Mouse (Mus musculus) embryonic facial prominence, embryonic 15.5 days (tissue): ENCODE data around the gene Perp. TPM values are rescaled to one million over a fixed set of nuclear protein-coding genes. Genes with fewer than 3 reads are reported as not detected.
A peak's percentile ranks its signal among the peaks of the same experiment; 100 is the strongest.

Experiments used
- ATAC-seq: fragments of 200-750 bp; cut with Nextera tagmentation; 2 replicates; pipeline ENCODE4 v1.8.0; 2017; ENCODE audit warnings: low read depth, moderate TSS enrichment; ENCODE audit not compliant: insufficient number of reproducible peaks, low FRiP score, low TSS enrichment
- H3K27ac ChIP-seq: fragments of 300-500 bp; sonication (generic); replicated peaks from 2 replicates; pipeline ENCODE4 v1.5.1; 2015; ENCODE audit warnings: mild to moderate bottlenecking, inconsistent platforms
- H3K27me3 ChIP-seq: fragments of 300-500 bp; sonication (generic); 2 replicates; pipeline ENCODE4 v1.6.1; 2015; ENCODE audit warnings: inconsistent platforms
- H3K36me3 ChIP-seq: fragments of 300-500 bp; sonication (generic); 2 replicates; pipeline ENCODE4 v1.6.1; 2015; ENCODE audit warnings: mild to moderate bottlenecking, inconsistent platforms
- H3K4me1 ChIP-seq: fragments of 300-500 bp; sonication (generic); 2 replicates; pipeline ENCODE4 v1.6.1; 2015; ENCODE audit warnings: inconsistent platforms
- H3K4me2 ChIP-seq: fragments of 300-500 bp; sonication (generic); replicated peaks from 2 replicates; pipeline ENCODE4 v1.6.1; 2015; ENCODE audit warnings: mild to moderate bottlenecking, inconsistent platforms
- H3K4me3 ChIP-seq: fragments of 300-500 bp; sonication (generic); replicated peaks from 2 replicates; pipeline ENCODE4 v1.5.1; 2015; ENCODE audit warnings: mild to moderate bottlenecking, inconsistent platforms
- H3K9ac ChIP-seq: fragments of 300-500 bp; sonication (generic); 2 replicates; pipeline ENCODE4 v1.6.1; 2015; ENCODE audit warnings: inconsistent platforms
- H3K9me3 ChIP-seq: fragments of 300-500 bp; sonication (generic); replicated peaks from 2 replicates; pipeline ENCODE4 v1.6.1; 2016; ENCODE audit warnings: inconsistent platforms
- WGBS: fragments of 180-500 bp; shearing (Covaris S2); methylation state at CpG from one replicate; pipeline ENCODE4 v1.1.7; 2015; 5-methylcytosine and 5-hydroxymethylcytosine counted together
- polyA plus RNA-seq: library from polyadenylated mRNA; unstranded; fragments of >200 nt; fragmentation: Nextera tagmentation; extraction: Ambion mirVana; gene quantifications from 2 replicates; pipeline ENCODE4 v1.2.1, GENCODE M21; 2015

Perp gene
- 556 and 591 TPM in 2 replicates for polyA plus RNA-seq

DNA sequence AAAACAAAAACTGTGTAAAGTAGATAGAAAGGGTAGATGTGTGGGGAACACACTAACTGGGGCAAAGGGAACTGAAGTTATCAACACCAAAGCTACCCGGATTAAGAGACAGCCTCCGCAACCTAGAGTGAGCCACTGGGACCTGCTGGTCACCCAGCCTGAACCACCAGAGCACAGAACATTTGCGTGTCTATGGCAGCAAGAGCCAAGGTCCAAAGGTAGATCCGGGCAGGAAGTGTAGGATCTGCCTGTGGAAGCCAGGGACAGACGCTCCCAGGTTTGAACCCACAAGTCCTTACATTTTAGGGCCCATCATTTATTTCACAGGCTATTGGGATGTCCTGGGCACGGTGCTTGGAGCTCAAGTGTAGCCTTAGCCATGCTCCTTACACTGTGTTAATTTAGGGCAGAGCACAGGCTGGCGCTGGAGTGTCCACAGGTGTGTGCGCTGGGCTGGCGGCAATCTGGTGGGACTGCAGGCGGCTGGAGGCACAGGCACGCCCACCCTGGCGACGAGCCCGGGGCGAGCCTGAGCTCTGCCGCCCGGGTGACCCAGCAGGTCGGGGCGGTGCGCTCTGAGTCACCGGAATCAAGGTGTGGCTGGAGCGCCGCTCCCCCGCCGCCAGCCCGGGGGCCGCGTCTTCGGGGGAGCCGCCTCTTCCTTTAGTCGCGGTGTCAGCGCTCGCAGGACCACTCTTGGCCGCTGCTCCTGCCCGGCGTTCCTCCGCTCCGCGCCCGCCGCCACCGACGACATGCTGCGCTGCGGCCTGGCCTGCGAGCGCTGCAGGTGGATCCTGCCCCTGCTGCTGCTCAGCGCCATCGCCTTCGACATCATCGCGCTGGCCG lies at the start of gene Perp:
Gene Perp, plus strand, starts transcription at position 580 of the 846 bp plus-strand sequence.
- Histone ChIP-seq H3K9ac (peak within 1 kb of the TSS; percentile 44), H3K9me3 (no peaks in the 10 kb centered on the region), H3K4me1 (peaks cover 9% of the 10 kb centered on the region), H3K4me3 (peak within 1 kb of the TSS; percentile 55), H3K4me2 (peak within 1 kb of the TSS; percentile 88), H3K36me3 (no peaks in the 10 kb centered on the region), H3K27ac (peak within 1 kb of the TSS; percentile 83), H3K27me3 (peaks cover 32% of the 10 kb centered on the region)
- peak; percentile 85 for ATAC-seq
- 2% methylated on average over 54 of the region's 54 CpGs for WGBS

DNA sequence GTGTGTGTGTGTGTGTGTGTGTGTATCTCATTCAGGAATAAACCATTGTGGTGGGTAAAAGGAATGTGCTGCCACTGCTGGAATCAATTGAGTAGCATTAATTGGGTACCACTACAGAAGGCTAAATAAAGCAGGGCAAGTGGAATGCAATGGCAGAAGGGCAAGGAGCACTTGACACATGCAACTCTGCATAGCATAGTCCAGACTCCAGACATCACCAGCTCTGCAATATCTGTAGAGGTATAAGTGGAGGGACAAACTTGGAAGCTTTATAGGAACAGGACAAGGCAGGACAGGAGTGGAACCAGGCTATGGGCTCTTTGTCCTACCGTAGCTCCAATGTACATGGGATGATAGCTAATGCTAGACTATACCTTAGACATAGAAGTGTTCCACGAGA lies 33.1 kb upstream of the Perp start:
- no peak overlapping the region for H3K4me2 ChIP-seq
- WGBS = 94% methylated on average over 2 of the region's 2 CpGs

DNA sequence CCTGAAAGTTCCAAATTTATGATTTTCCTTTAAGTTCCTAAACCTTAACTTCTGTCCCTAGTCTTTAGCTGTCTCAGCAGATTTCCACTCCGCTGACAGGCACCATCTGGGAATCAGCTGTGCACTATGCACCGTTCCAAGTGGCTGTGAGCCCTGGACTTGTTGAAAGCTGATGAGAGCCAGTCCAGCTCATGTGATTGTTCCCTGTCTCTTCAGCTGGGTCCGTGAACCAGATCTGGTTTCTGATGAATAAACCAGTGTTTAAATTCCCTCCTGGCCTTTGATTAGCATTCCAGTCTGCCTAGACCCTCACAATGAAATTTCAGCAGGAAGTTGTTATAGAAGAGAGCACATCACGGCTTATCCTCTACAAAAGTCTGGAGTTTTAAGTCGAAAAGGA lies 28.3 kb upstream of the Perp start:
- no peak overlapping the region; the same call in 1 of the 2 replicates for H3K27ac ChIP-seq
- 28% methylated on average over 5 of the region's 5 CpGs for WGBS
- ATAC-seq = peak; percentile 82; the same call in 1 of the 2 replicates
- no peaks in the 10 kb centered on the region for H3K9me3 ChIP-seq
- no peak overlapping the region for H3K9ac ChIP-seq
- peaks cover 17% of the 10 kb centered on the region for H3K4me1 ChIP-seq
- H3K4me2 ChIP-seq = no peak overlapping the region
- H3K27me3 ChIP-seq = no peaks in the 10 kb centered on the region
- no peak overlapping the region for H3K4me3 ChIP-seq
- H3K36me3 ChIP-seq = no peaks in the 10 kb centered on the region

More for the DNA sequence above, 33.1 kb upstream of the Perp start:
- Histone ChIP-seq H3K4me3 (no peak overlapping the region), H3K27ac (no peak overlapping the region), H3K27me3 (no peaks in the 10 kb centered on the region), H3K36me3 (no peaks in the 10 kb centered on the region), H3K9ac (no peak overlapping the region), H3K9me3 (no peaks in the 10 kb centered on the region), H3K4me1 (peaks cover 16% of the 10 kb centered on the region)
- ATAC-seq = no peak

DNA sequence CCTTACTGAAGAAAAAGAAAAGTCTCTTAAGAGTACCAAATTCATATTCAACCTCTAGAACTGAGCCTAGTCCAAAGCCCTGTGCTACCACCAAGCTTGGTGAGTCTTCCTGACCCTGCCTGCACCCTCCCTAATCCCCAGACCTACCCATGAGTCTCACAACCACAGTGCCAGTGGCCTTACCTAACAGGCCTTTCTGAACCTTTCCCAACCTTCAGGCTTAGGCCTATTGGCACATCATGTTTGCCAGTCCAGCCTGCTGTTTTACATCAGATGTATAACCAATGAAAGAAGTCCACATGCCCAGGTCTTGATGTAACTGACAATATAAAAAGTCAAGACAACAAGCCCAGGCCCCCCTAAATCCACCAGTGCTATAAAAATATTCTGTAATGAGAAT lies 19.7 kb upstream of the Perp start:
- Histone ChIP-seq H3K36me3 (no peaks in the 10 kb centered on the region), H3K4me2 (no peak overlapping the region), H3K9me3 (no peaks in the 10 kb centered on the region), H3K27ac (no peak overlapping the region), H3K27me3 (no peaks in the 10 kb centered on the region), H3K4me1 (no peaks in the 10 kb centered on the region), H3K9ac (no peak overlapping the region), H3K4me3 (no peak overlapping the region)
- no peak for ATAC-seq

DNA sequence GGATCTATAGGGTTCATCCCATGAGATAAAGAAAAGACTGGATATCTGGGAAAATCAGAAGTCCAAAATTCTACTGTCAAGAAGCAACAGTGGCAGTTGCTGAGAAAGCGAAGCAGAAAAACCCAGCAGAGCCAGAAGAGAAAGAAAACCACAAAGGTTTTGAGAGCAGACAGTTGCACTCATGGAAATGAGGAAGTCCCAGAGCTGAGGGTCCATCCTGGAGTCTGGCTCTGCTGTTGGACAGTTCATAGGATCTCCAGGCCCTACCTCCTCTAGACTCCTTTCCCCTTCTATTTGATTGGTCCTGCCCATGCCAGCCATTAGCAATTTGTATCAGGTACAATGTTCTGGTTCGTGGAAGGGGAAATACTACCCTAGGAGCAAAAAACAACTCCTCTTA lies 18.7 kb upstream of the Perp start:
- no peaks in the 10 kb centered on the region for H3K36me3 ChIP-seq
- 64% methylated on average over 2 of the region's 2 CpGs for WGBS
- no peak overlapping the region for H3K4me2 ChIP-seq
- no peaks in the 10 kb centered on the region for H3K4me1 ChIP-seq
- no peak overlapping the region for H3K4me3 ChIP-seq
- no peak overlapping the region for H3K27ac ChIP-seq
- no peak for ATAC-seq
- H3K27me3 ChIP-seq = no peaks in the 10 kb centered on the region
- no peak overlapping the region for H3K9ac ChIP-seq
- no peaks in the 10 kb centered on the region for H3K9me3 ChIP-seq

DNA sequence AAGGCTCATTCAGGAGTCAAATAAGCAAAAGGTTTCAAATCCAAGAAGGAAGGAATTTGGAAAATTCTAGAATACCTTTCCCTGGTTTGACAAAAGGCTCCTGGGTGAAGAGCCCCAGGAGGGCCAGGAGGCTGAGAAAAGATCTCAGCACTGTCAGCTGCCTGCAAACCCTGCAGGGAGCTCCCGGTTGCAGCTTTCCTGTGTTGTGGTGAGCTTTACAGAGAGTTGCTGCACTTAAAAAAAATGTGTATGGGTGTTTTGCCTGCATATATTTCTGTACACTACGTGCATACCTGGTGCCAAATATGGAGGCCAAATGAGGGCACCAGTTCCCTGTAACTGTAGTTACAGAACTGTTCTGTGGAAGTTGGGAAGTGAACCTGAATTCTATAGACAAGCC lies 16.9 kb upstream of the Perp start:
- no peak overlapping the region for H3K27ac ChIP-seq
- H3K36me3 ChIP-seq = no peaks in the 10 kb centered on the region
- H3K4me3 ChIP-seq = no peak overlapping the region
- no peak for ATAC-seq
- no peak overlapping the region for H3K4me2 ChIP-seq
- 39% methylated on average over 2 of the region's 2 CpGs for WGBS
- no peaks in the 10 kb centered on the region for H3K4me1 ChIP-seq
- no peak overlapping the region for H3K9ac ChIP-seq
- H3K9me3 ChIP-seq = no peaks in the 10 kb centered on the region
- no peaks in the 10 kb centered on the region for H3K27me3 ChIP-seq

DNA sequence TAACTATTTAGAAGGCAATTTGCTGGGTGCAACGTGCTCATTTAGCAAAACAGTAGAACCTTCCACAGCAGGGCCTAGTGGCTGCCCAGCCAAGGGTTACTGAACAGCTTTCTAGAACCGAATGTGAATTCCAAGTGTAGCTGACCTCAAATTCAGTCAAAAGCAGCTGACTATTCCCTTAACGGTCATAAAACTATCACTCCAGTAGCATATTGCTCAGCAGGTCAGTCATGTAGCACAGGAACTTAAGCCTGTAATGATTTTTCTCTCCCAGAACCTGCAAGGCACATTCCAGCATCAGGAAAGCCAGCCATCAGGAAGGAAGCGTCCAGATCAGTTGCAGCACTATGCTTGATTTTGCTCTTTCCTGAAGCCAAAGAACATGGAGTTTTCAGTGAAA lies 14.5 kb upstream of the Perp start:
- ATAC-seq = no peak
- Histone ChIP-seq H3K4me3 (no peak overlapping the region), H3K9me3 (no peaks in the 10 kb centered on the region), H3K9ac (no peak overlapping the region), H3K36me3 (no peaks in the 10 kb centered on the region), H3K4me2 (no peak overlapping the region), H3K27me3 (no peaks in the 10 kb centered on the region), H3K27ac (no peak overlapping the region), H3K4me1 (no peaks in the 10 kb centered on the region)
- 66% methylated on average over 4 of the region's 4 CpGs for WGBS

DNA sequence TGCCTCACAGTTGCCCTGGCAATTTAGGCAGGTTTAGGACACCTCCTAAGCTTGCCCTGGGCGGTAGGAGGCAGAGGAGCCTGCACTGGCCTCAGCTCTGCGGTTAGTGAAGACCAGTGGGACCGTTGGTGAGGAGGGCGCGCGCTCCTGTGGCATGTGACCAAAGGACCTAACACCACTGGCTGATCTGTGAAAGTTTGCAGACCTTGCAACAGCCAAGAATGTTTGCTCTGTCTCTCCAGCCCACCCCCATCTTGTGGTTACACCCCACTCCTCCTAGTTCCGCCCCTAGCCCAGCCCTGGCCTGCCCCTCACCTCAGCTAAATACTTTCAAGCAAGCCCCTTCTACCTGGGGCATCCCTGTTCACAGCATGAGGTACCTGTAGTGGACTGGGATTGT lies 13.0 kb upstream of the Perp start:
- Histone ChIP-seq H3K27me3 (no peaks in the 10 kb centered on the region), H3K27ac (no peak overlapping the region), H3K9me3 (no peaks in the 10 kb centered on the region), H3K36me3 (no peaks in the 10 kb centered on the region), H3K4me3 (no peak overlapping the region), H3K9ac (no peak overlapping the region), H3K4me2 (no peak overlapping the region), H3K4me1 (no peaks in the 10 kb centered on the region)
- no peak for ATAC-seq
- WGBS = 53% methylated on average over 7 of the region's 7 CpGs

DNA sequence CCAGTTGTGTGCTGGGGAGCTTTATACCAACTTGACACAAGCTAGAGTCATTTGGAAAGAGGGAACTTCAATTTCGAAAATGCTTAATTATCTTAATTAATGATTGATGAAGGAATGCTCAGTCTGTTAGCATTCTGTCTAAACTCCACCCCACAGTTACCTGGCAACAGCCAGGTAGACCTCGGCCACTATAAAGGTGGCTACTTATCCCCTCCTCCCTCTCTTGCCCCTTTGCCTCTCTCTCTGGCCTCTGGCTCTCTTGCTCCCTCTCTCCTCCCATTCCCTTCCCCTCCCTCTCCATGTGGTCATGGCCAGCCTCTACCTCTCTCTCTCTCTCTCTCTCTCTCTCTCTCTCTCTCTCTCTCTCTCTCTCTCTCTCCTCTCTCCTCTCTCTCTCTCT lies 10.4 kb upstream of the Perp start:
- H3K36me3 ChIP-seq = no peaks in the 10 kb centered on the region
- no peaks in the 10 kb centered on the region for H3K9me3 ChIP-seq
- H3K4me2 ChIP-seq = no peak overlapping the region
- no peak overlapping the region for H3K9ac ChIP-seq
- whole genome bisulfite sequencing = 38% methylated on average over 2 of the region's 2 CpGs
- H3K4me3 ChIP-seq = no peak overlapping the region
- no peaks in the 10 kb centered on the region for H3K27me3 ChIP-seq
- H3K27ac ChIP-seq = no peak overlapping the region
- no peaks in the 10 kb centered on the region for H3K4me1 ChIP-seq
- no peak for ATAC-seq

DNA sequence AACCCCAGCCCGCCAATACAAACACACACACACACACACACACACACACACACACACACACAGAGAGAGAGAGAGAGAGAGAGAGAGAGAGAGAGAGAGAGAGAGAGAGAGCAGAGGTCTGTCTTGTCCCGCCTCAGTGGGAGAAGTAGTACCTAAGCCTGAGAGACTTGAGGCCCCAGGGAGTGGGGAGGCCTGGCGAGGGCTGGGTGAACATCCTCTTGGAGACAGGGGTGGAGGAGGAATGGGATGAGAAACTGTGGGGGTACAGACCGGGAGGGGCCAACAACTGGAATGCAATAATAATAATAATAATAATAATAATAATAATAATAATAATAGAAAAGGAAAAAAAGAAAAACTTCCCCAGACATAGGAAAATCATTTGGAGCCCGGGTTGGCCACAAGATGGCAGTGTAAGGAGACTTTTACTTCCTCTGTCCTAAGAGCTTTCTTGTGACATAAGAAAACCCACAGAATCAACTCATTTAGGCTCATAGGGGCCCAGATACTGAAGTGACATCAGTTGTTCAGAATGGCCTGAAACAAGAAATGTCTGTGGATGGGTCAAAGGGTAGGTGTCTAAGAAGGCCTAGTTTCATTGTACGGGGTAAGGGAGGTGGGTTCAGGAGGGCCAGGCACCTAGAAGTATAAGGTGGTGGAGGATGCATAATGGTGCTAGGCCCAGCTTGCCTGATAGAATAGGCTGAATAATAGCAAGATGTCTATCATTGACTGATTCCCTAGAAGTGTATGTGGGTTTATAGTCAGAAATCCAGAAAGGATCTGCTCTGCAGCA lies 8.9 kb upstream of the Perp start:
- no peak for ATAC-seq
- Histone ChIP-seq H3K4me3 (no peak overlapping the region), H3K36me3 (no peaks in the 10 kb centered on the region), H3K27me3 (no peaks in the 10 kb centered on the region), H3K4me1 (no peaks in the 10 kb centered on the region), H3K27ac (no peak overlapping the region), H3K9ac (no peak overlapping the region), H3K9me3 (no peaks in the 10 kb centered on the region), H3K4me2 (no peak overlapping the region)
- WGBS = 44% methylated on average over 6 of the region's 6 CpGs

DNA sequence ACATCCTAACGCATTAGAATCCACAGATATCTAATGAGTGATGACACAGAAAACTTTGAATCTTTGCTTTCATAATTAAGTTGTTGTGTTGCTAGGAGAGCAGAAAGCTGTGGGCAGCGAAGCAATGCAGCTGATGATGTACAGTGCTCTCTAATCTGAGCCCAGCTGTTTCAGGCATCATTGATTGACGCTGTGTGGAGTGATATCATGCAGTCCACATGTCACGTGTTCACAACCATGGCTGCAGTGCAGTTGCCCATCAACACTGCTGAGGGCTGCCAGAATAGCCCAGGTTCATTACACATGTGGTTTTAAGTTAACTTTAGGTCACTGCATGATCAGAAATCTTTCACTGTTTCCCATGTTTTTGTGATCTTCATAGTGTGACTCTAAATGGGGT lies 5.3 kb upstream of the Perp start:
- ATAC-seq = no peak
- peaks cover 2% of the 10 kb centered on the region for H3K4me1 ChIP-seq
- H3K27ac ChIP-seq = no peak overlapping the region
- no peaks in the 10 kb centered on the region for H3K9me3 ChIP-seq
- 64% methylated on average over 4 of the region's 4 CpGs for WGBS
- H3K27me3 ChIP-seq = peaks cover 15% of the 10 kb centered on the region
- H3K9ac ChIP-seq = no peak overlapping the region
- no peaks in the 10 kb centered on the region for H3K36me3 ChIP-seq
- H3K4me2 ChIP-seq = no peak overlapping the region
- no peak overlapping the region for H3K4me3 ChIP-seq
